Mouse (Mus musculus): ENCODE measurements around the gene Mrps12.

Gene Mrps12

DNA sequence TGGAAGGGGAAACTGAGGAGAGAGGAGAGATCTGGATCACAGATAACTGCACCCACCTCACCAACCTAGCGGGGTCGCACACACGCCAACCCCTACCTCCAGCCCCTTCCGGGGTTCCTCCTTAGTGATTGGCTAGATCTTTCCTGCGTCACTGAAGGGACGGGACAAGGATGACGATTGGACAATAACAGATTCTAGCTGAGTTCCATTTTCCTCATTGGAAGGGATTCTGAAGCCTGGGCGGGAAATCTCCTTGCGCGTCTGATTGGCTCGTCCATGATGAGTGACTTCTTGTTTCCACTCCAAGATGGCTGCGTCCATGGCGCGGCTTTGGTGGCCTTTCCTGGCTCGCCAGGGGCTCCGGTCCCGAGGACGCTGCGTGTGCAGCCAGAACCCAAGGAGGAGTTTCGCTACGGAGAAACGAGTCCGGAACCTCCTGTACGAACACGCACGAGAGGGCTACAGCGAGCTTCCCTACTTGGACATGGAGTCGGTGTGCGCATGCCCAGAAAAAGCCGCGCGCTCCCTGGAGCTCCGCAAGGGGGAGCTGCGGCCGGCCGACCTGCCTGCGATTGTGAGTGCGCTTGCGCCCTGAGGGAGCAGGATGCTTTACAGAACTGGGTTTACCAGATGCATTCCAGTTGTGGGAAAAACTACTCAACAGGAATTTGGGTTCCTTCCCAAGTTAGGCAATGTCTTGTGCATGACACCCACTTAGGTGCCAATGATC lies at the start of gene Mrps12, which contains the start of gene Sars2:
Gene Mrps12 (minus strand): TSS at position 112 of the 730 bp plus-strand sequence.
Gene Sars2 (plus strand): TSS at position 284 of the 730 bp plus-strand sequence.
- DNase-seq (ENCODE audit: low spot score), result peak; percentile 99

DNA sequence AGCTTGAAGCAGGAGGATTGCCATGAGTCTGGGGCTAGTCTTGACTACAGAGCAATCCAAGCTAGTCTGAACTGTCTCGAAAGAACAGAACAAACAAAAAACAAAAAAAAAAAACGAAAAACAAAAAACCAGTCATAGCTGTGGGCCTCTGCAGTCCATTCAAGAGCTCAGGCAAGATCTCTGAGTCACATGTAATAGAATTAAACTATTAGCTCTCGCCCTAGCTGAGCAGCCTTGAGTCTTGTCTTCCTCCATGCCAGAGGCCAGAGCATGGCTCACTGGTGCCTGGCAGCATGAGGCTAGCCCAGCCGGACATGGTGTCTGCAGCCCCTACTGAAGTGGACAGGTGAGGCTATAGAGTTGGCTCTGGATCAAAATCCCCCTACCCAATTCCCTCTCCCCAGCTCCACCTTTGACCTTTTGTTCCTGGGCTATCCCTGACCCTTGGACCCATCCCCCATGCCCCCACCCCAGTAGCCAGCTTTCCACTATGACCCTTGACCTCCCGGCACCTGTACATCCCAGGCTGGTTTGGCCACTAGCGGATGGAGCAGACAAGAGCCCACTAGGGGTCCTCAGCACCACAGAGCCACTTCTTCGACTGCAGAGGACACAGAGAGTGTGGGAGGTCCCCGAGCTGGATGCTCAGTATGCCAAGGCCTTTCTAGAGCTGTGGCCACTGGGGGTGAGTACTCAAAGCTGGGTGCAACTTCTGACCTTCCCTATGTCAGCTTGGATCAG lies 48.6 kb upstream of the Mrps12 start:
- peak; percentile 64 for DNase-seq (ENCODE audit: low spot score)

DNA sequence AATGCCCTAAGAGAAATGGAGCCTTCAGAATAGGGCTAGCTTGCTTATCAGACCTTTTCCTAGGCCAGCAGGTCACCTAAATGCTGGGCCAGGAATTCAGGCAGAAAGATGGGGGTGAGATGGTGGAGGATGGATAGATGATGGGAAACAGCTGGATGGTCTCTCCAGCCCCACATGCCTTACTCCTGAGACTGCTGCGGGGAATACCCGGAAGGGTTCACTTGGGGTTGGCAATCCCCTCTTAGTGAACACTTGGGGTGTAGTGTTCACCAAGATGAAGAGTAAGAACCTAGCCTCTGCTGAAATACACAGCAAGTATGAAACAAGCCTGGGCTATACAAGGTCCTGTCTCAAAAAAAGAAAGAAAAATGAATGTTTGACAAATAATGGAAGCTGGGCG lies 47.6 kb upstream of the Mrps12 start:
- no peak for DNase-seq (ENCODE audit: low spot score)

DNA sequence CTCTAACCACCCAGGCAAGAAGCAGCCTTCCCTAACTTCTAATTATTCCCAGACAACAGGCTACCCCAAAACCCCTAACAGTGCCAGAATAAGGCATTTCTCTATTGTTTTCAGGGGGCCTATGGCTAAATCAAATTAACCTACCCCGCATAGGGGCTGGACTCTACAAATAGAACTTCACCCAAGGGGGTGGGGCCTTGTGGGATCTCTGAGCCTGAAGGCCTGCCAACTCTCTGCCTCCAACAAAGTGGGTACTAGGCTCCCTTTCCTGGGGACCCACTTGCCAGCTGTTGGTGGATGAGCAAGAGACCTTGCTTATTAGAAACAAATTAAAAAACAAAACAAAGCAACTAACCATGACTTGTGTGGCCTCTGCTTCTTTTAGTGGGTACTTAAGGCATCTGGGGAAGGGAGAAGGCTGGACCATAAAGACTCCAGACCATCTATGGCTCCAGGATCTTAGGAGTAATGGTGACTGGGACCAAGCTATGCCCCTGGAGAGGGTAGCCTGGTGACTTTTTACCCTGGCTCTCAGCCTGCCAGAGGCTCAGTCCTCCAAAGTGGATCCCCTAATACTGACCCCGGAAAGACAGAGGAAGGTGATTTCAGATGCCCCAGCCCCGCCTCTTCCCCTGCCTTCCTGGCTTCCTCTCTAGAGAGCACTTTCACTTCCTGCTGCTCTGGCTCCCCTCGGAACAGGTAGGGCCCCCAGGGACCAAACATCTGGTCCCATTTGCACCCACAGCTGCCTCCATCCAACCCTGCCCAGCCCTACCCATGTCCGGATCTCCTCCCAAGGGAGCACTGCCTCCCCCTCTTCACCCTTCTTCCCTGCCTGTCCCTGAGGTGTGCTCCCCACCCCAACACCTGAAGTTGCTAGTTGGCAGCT lies 46.9 kb upstream of the Mrps12 start, which contains the start of gene Rinl:
Gene Rinl (plus strand): TSS at position 663 of the 889 bp plus-strand sequence.
- no peak for DNase-seq (ENCODE audit: low spot score)

DNA sequence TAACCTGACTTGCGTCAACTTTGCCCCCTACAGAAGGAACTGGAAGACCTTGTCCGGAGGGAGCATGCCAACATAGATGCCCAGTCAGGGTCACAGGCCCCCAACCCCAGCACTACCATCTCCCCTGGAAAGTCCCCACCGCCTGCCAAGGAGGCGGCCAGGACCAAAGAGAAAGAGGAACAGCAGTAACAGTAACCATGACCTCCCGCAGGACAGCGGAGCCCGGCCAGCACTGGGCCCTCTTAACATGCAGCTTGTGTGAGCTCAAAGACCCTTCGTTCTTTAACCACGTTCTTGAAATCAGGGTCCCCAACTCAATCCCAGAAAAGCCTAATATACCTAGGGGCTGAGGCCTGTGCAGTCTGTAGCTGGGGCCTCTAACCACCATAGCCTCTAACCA lies 46.3 kb upstream of the Mrps12 start:
- DNase-seq (ENCODE audit: low spot score), result no peak

DNA sequence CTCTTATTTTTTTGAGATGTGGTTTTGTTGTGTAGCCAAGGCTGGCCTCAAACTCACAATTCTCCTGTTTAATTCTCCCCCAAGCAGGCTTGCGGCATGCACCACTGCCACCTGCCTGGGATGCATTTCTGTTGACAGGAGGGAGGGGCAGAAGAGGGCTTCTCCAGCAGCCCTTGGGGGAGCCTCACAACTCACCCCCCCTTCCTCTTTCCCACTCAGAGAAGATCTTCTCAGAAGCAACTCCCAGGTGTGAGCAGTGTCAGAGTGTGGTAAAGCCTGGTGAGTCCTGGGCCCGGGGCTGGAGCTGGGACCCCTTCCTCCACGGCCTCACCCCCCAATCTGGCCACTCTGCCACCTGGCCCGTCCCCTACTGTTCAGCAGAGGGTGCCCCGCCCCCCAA lies 43.5 kb upstream of the Mrps12 start:
- no peak for DNase-seq (ENCODE audit: low spot score)

DNA sequence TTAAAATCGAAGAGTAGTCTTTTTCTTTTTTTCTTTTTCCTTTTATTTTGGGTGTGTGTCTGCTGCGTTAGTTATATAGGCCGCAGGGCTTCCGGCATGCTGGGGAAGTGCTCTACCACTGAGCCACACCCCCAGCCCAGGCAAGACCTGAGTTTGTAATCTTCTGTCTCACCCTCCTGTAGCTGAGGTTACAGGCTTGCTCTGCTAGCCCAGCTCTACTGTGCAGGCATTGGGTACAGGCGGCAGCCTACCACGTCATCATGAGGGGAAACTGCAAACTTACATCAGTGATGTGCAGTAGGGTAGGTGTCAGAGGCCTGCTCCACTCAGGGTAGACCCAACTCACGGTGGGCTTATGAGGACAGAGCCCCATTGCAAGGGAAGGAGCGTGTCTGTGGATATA lies 39.6 kb upstream of the Mrps12 start:
- DNase-seq (ENCODE audit: low spot score), result no peak

DNA sequence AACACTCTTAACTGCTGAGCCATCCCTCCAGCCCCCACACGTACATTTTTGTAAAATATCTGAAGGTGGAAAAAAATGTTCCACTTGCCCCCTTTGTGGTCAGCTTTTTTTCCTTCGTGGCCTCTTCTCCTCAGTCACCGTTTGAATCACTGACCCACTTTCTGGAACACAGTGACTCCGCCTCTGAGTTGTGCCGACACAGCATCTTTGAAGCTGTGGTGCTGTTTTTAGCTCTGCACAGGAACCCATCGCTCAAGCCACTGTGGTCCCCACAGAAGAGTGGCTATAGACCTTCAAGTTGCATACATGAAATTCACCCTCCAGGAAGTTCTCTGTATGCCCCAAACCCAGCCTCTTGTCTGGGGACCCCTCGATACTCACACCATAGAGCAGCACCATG lies 39.2 kb upstream of the Mrps12 start:
- DNase-seq (ENCODE audit: low spot score), result no peak

DNA sequence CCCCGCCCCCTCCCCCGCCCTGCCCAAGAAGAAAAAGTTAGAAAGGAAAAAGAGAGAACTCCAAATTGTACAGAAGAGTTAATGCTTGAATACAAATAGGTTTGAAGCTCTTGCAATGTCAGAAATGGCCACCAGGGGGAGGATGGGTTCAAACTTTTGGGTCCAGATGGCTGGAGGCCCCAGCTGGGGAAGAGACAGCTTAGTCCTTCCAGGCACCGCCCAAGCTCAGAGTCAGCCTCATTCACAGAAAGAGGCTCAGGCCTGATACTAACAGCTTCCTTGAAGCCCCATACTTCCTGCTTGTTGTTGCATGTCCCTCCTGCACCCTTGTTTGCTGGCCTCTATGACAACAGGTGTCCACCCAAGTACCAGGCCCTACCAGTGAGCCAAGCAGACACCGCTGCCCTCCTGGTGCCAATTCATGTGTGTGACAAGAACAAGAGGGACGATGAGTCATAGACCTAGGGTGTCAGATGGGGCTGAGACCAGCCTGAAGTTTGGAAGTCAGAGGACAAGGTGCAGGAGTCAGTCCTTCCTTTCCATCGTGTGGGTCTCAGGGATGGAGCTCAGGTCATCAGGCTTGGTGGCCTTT lies 38.5 kb upstream of the Mrps12 start:
- peak; percentile 96 for DNase-seq (ENCODE audit: low spot score)

DNA sequence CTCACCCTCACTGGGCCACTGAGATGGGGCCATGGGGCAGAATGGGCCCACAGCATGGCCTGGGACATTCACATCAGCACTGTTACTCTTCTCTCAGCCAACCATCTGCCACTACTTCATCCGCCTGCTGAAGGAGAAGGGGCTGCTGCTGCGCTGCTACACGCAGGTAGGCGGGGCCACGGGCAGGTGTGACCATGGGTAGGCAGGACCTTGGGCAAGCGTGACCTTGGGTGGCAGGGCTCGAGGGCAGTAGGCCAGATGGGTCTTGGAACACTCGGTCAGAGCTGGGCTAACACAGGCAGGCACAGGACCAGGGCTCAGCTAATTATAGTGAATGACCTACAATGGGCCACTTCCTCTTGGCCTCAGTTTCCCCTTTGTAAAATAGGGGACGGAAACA lies 37.2 kb upstream of the Mrps12 start:
- DNase-seq (ENCODE audit: low spot score), result no peak

DNA sequence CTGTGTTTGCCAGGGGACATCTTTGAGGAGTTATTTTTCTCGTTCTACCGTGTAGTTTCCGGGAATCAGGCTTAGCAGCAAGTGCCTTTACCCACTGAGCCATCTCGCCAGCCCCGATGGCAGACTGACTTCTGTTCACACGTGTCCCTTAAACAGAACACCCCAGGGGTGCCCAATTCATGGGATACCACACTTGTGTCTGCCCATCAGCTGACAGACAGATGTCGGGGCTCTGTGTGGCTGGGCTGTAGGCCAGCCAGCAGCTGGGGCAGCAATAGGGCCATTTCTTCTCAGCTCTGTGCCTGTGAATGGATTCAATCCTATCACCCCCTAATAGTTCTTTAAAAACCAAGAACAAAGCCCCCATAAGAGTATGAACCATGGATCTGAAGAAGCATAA lies 33.5 kb upstream of the Mrps12 start:
- DNase-seq (ENCODE audit: low spot score), result no peak

DNA sequence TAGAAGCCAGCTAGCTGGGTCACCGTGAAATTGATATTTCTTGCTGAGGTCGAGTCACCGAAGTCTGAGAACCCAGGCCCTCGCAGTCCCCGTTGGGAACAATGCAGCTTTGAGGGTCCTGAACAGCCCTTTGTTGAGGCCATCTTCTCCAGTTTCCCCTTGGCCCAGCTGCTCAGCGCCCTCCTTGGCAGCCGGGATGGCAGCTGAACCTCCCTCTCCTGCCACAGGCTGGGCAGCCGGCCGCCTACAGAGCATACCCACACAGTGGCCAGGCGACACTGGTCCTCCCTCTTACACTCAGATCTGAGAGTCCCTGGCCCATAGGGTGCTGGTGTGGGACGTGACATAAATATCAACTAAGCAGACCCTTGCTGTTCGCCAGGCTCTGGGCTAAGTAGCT lies 32.5 kb upstream of the Mrps12 start:
- peak; percentile 32 for DNase-seq (ENCODE audit: low spot score)

DNA sequence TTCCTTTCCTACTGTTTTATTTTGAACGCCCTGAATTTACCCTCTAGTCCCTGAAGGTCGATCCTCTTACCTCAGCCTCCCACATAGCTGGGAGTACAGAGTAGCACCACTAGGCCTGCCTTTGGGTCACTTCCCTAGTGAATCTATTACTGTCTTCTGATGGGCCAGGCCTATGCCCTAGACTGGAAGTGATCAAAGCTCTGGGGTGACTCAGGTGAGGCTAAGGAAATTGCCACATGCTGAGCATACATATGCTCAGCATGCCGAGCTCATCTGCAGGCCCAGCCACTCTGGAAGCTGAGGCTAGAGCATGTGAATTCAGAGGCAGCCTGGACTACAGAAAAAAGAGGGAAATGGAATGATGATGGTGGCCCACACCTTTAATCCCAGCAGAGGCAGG lies 31.5 kb upstream of the Mrps12 start:
- DNase-seq (ENCODE audit: low spot score), result no peak

DNA sequence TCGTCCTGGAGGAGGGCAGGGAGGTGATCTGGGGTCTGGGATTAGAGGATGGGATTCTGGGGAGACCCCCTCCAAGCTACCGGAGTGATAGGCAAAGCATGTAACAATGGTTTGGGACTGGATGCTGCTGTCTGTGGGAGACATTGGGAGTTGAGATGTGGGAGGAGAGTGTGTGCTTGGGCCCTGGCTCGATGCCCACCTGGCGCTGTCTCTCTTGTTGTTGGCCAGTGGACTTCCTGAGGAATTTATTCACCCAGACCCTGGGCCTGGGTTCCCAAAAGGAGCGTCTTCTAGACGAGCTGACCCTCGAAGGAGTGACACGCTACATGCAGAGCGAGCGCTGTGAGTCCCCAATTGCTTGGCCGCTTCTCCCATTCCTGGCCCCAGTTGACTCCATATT lies 30.2 kb upstream of the Mrps12 start:
- no peak for DNase-seq (ENCODE audit: low spot score)

DNA sequence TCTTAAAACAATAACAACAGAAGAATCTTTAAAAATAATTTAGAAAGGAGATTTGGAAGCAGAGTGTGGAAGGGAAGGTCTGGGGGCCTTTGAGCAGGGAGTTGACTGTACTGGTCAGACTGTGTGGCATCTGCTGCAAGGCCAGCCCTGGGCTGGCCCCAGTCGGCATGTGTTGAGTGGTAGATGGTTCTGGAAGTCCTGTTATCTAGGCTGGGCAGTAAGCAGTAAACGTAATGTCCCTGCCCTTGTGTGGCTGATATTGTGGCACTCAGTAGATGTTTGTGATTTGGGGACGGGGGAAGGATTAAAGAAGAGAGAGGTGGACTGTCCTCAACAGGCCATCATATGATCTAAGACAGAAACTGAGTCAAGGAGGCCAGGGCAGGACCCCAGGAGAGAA lies 28.7 kb upstream of the Mrps12 start:
- no peak for DNase-seq (ENCODE audit: low spot score)

DNA sequence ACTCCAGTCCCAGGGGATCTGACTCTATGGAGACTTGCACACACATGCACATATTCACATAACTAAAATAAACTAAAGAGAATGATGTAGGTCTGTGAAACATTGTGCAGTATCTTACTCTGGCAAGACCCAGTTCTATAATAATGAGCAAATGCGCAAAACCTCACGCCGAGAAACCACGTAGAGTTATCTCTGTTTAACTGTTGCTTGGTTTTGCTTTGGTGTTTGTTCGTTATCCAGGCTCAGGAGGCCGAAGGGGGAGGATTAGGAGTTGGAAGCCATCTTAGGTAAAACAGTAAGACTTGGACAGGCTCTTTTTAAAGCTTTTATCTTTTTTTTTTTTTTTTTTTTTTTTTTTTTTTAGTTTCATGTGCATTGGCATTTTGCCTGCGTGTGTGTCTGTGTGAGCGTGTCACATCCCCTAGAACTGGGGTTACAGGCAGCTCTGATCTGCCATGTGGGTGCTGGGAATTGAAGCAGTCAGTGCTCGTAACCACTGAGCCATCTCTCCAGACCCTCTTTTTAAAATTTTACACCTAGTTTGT lies 27.9 kb upstream of the Mrps12 start:
- no peak for DNase-seq (ENCODE audit: low spot score)

DNA sequence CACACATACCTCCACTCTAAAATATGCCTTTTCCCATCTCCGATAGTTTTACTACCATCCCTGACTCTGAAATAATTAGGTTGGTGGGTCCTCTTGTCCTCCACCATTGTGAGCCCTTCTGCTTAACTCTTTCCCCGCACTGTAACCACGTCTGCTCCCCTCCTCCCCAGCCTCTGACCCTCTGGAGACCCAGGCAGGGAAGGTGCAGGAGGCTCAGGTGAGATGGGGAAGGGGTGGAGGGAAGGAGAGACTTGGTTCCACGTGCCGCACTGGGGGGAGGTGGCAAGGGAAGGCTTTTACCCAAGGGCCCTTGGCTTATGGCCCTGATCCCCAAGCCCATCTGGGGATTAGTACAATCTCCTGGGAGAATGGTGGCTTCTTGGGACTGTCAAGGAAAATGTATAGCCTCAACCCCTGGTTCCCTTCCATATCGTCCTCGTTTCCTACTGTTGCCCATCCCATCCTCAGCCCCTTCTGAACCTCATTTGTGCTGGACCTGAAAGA lies 25.9 kb upstream of the Mrps12 start, which contains the start of gene Nfkbib:
Gene Nfkbib (minus strand): TSS at position 51 of the 504 bp plus-strand sequence.
- no peak for DNase-seq (ENCODE audit: low spot score)

DNA sequence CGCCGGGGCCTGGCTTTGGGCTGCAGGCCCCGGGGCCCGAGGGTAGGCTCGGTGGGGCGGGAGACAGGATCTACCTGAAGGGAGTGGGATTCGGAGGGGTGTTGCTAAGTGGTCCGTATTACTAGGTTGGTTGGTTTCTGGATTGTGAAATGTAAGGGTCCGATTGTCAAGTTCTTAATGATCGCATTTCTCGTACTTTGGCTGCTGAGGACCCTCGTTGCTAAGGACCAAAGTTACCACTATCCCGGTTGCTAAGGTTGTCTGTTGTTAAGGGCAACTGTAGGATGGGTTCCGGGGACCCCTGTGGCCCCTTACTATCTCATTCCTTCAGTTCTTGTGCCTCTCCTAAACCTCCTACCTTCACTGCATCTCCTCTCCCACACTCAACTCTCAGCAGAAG lies 25.3 kb upstream of the Mrps12 start:
- peak; percentile 44 for DNase-seq (ENCODE audit: low spot score)

DNA sequence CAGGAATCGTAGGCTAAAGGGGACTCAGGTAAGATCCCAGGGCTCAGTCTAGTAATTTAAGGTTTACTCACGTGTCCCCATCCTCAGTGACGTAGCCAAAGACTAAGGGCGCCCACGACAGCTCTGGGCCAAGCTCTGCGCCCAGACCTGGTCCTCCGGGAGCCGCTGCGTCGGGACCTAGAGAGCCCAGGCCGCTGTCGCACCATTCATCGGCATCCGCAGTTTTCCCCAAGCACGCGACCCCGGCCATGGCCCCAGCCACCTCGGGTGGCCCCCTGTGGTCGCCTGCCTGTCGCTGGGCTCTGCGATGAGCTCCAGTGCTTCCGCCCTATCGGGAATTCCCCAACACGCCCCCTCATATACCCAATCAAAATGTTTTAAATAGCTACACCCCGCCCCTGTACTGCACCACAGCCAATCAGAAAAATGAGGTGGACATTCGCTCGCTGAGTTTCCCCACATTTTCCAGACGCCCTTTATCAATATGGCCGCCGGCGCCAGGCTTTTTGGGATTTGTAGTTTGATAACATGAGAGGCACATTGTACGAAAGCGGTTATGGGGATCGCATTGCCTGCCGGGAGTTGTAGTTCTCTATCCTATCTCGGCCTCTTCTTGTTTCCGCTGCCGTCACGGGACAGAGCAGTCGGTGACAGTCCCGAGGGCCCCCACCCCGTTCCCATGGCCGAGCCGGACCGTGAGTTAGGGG lies 24.7 kb upstream of the Mrps12 start, which contains the start of gene Sirt2:
Gene Sirt2 (plus strand): TSS at position 563 of the 707 bp plus-strand sequence.
- peak; percentile 100 for DNase-seq (ENCODE audit: low spot score)

DNA sequence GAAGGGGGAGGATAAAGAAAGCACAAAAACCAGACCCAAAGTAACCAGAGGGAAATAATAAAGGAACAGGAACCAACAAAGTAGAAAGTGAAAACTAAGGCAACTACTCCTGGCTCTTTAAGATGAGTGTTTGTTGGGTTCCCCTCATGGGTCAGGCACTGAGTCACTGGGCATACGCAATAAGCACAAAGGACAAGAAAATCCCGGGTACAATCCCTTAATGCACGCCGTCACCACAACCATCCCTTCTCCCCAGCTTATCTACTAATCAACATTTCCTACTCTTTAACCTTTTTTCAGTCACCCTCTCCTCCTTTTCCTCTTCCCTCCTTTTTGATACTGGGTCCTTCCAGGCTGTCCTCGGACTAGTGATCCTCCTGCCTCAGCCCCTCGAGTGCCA lies 23.6 kb upstream of the Mrps12 start:
- no peak for DNase-seq (ENCODE audit: low spot score)

DNA sequence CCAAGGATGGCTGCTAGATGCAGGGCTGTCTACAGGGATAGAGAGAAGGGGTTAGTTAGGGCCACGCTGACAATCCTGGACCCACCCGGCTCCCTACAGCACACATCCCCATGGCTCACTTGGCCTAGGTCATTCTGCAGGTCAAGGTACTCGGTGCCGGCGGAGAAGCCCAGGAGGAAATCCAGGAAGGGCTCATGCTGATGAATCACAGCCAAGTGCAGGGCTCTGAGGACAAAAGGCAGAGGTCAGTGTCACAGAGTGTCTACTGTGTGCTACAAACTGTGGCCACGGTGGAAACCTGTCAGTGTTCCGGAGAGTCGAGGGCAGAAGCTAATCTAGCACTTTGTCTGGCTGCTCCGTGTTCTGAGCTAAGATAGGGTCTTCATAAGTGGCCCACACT lies 20.3 kb upstream of the Mrps12 start:
- DNase-seq (ENCODE audit: low spot score), result no peak

Measured in embryo, embryonic 10.5 days (tissue).